Mouse (Mus musculus) E14TG2a.4 (cell line): ENCODE data around the gene Mcm2.

Experiments
- CTCF ChIP-seq: conservative IDR thresholded peaks from 2 replicates; pipeline ENCODE4 v1.5.1; 2014; ENCODE audit warnings: low read length
- NANOG ChIP-seq: IDR thresholded peaks from 2 replicates; pipeline ENCODE4 v1.6.1; 2014; ENCODE audit warnings: borderline replicate concordance, low read length, mixed read lengths

- no peak for TF ChIP-seq CTCF
- no peak for TF ChIP-seq NANOG
These were observed 14.4 kb downstream of the Mcm2 start for GRCm38 (mm10) chr6:88884195-88884594.
